Mouse (Mus musculus) forebrain, embryonic 13.5 days (tissue): Measurements from ENCODE around the gene Arhgef12. TPM values are rescaled to one million over a fixed set of nuclear protein-coding genes. Genes with fewer than 3 reads are reported as not detected.
A peak's percentile ranks its signal among the peaks of the same experiment; 100 is the strongest.

ENCODE experiments used
- ATAC-seq: fragments of 200-750 bp; cut with Nextera tagmentation; 2 replicates; pipeline ENCODE4 v1.8.0; 2017
- H3K27ac ChIP-seq: fragments of 300-500 bp; sonication (generic); 2 replicates; pipeline ENCODE4 v1.5.1; 2015; ENCODE audit warnings: inconsistent platforms, mild to moderate bottlenecking, moderate library complexity
- H3K27me3 ChIP-seq: fragments of 300-500 bp; sonication (generic); 2 replicates; pipeline ENCODE4 v1.6.1; 2015; ENCODE audit warnings: mild to moderate bottlenecking, inconsistent platforms
- H3K36me3 ChIP-seq: fragments of 300-500 bp; sonication (generic); 2 replicates; pipeline ENCODE4 v1.6.1; 2015; ENCODE audit warnings: mild to moderate bottlenecking, inconsistent platforms; ENCODE audit not compliant: poor library complexity, severe bottlenecking
- H3K4me1 ChIP-seq: fragments of 300-500 bp; sonication (generic); 2 replicates; pipeline ENCODE4 v1.6.1; 2015; ENCODE audit warnings: inconsistent platforms
- H3K4me2 ChIP-seq: fragments of 300-500 bp; sonication (generic); 2 replicates; pipeline ENCODE4 v1.6.1; 2015; ENCODE audit warnings: inconsistent platforms, mild to moderate bottlenecking, moderate library complexity
- H3K4me3 ChIP-seq: fragments of 300-500 bp; sonication (generic); 2 replicates; pipeline ENCODE4 v1.5.1; 2015; ENCODE audit warnings: mild to moderate bottlenecking, inconsistent platforms
- H3K9ac ChIP-seq: fragments of 300-500 bp; sonication (generic); 2 replicates; pipeline ENCODE4 v1.6.1; 2015; ENCODE audit warnings: mild to moderate bottlenecking, inconsistent platforms
- H3K9me3 ChIP-seq: fragments of 300-500 bp; sonication (generic); replicated peaks from 2 replicates; pipeline ENCODE4 v1.6.1; 2016; ENCODE audit warnings: inconsistent platforms
- WGBS: fragments of 180-500 bp; shearing (Covaris S2); methylation state at CpG from one replicate; pipeline ENCODE4 v1.1.7; 2015; 5-methylcytosine and 5-hydroxymethylcytosine counted together
- polyA plus RNA-seq: library from polyadenylated mRNA; unstranded; fragments of >200 nt; fragmentation: Nextera tagmentation; extraction: Ambion mirVana; gene quantifications from 2 replicates; pipeline ENCODE4 v1.2.1, GENCODE M21; 2015

The Arhgef12 gene
- 14.9 and 15.8 TPM in 2 replicates for polyA plus RNA-seq

GRCm38 (mm10) chr9:43107187-43107517 is at the start of gene Arhgef12:
TSS of gene Arhgef12 (minus strand) at chr9:43107239.
- no peaks in the 10 kb centered on the region for H3K27me3 ChIP-seq
- H3K4me2 ChIP-seq, result peak within 1 kb of the TSS; percentile 87
- 35% methylated on average over 10 of the region's 10 CpGs for WGBS
- peak within 1 kb of the TSS; percentile 81 for H3K4me3 ChIP-seq
- H3K4me1 ChIP-seq, result peaks cover 39% of the 10 kb centered on the region
- peaks cover 15% of the 10 kb centered on the region for H3K36me3 ChIP-seq
- H3K27ac ChIP-seq, result peak within 1 kb of the TSS; percentile 90
- ATAC-seq, result no peak
- H3K9me3 ChIP-seq, result no peaks in the 10 kb centered on the region
- peak within 1 kb of the TSS; percentile 88 for H3K9ac ChIP-seq

- ATAC-seq, result no peak
- Histone ChIP-seq H3K27ac (no peak overlapping the region), H3K4me1 (no peaks in the 10 kb centered on the region), H3K27me3 (no peaks in the 10 kb centered on the region), H3K9me3 (no peaks in the 10 kb centered on the region), H3K4me2 (no peak overlapping the region), H3K4me3 (no peak overlapping the region), H3K9ac (no peak overlapping the region), H3K36me3 (no peaks in the 10 kb centered on the region)
- WGBS, result 86% methylated on average over 6 of the region's 6 CpGs
These were observed 48.9 kb upstream of the Arhgef12 start for GRCm38 (mm10) chr9:43155960-43156359.

GRCm38 (mm10) chr9:43151779-43152178 is 44.7 kb upstream of the Arhgef12 start:
- 78% methylated on average over 6 of the region's 6 CpGs for WGBS
- Histone ChIP-seq H3K36me3 (no peaks in the 10 kb centered on the region), H3K27ac (no peak overlapping the region)

GRCm38 (mm10) chr9:43150957-43151356 is 43.9 kb upstream of the Arhgef12 start:
- H3K9ac ChIP-seq, result no peak overlapping the region
- H3K36me3 ChIP-seq, result no peaks in the 10 kb centered on the region
- no peak overlapping the region for H3K4me3 ChIP-seq
- no peak for ATAC-seq
- H3K4me1 ChIP-seq, result peaks cover 6% of the 10 kb centered on the region; the same call in 1 of the 2 replicates
- no peak overlapping the region for H3K27ac ChIP-seq
- no peaks in the 10 kb centered on the region for H3K27me3 ChIP-seq
- H3K9me3 ChIP-seq, result no peaks in the 10 kb centered on the region
- 85% methylated on average over 9 of the region's 9 CpGs for WGBS
- no peak overlapping the region for H3K4me2 ChIP-seq

More at GRCm38 (mm10) chr9:43151779-43152178, 44.7 kb upstream of the Arhgef12 start:
- Histone ChIP-seq H3K9ac (no peak overlapping the region), H3K9me3 (no peaks in the 10 kb centered on the region), H3K27me3 (no peaks in the 10 kb centered on the region), H3K4me3 (no peak overlapping the region), H3K4me1 (peaks cover 6% of the 10 kb centered on the region; the same call in 1 of the 2 replicates), H3K4me2 (no peak overlapping the region)
- no peak for ATAC-seq

- H3K4me3 ChIP-seq, result no peak overlapping the region
- 63% methylated on average over 10 of the region's 10 CpGs for WGBS
- H3K9ac ChIP-seq, result no peak overlapping the region
- H3K9me3 ChIP-seq, result no peaks in the 10 kb centered on the region
- no peaks in the 10 kb centered on the region for H3K27me3 ChIP-seq
- no peak overlapping the region for H3K27ac ChIP-seq
- peaks cover 6% of the 10 kb centered on the region; the same call in 1 of the 2 replicates for H3K4me1 ChIP-seq
- H3K36me3 ChIP-seq, result no peaks in the 10 kb centered on the region
- ATAC-seq, result no peak
- H3K4me2 ChIP-seq, result no peak overlapping the region
These were observed 43.0 kb upstream of the Arhgef12 start for GRCm38 (mm10) chr9:43150075-43150474.

GRCm38 (mm10) chr9:43149498-43149897 is 42.5 kb upstream of the Arhgef12 start:
- Histone ChIP-seq H3K9me3 (no peaks in the 10 kb centered on the region), H3K4me2 (no peak overlapping the region), H3K36me3 (no peaks in the 10 kb centered on the region), H3K4me1 (peaks cover 6% of the 10 kb centered on the region; the same call in 1 of the 2 replicates), H3K9ac (no peak overlapping the region), H3K4me3 (no peak overlapping the region), H3K27me3 (no peaks in the 10 kb centered on the region), H3K27ac (no peak overlapping the region)
- ATAC-seq, result no peak
- WGBS, result 88% methylated on average over 3 of the region's 3 CpGs

- Histone ChIP-seq H3K4me2 (no peak overlapping the region), H3K9me3 (no peaks in the 10 kb centered on the region), H3K4me3 (no peak overlapping the region), H3K36me3 (no peaks in the 10 kb centered on the region), H3K9ac (no peak overlapping the region), H3K4me1 (peaks cover 3% of the 10 kb centered on the region; the same call in 1 of the 2 replicates), H3K27me3 (no peaks in the 10 kb centered on the region), H3K27ac (no peak overlapping the region)
- 86% methylated on average over 4 of the region's 4 CpGs for WGBS
- no peak for ATAC-seq
These were observed 38.2 kb upstream of the Arhgef12 start for GRCm38 (mm10) chr9:43145196-43145595.

GRCm38 (mm10) chr9:43144206-43144810 is 37.3 kb upstream of the Arhgef12 start:
- Histone ChIP-seq H3K27me3 (no peaks in the 10 kb centered on the region), H3K27ac (no peak overlapping the region), H3K4me3 (no peak overlapping the region), H3K4me1 (no peaks in the 10 kb centered on the region), H3K4me2 (no peak overlapping the region), H3K9me3 (no peaks in the 10 kb centered on the region), H3K36me3 (no peaks in the 10 kb centered on the region), H3K9ac (no peak overlapping the region)
- WGBS, result 72% methylated on average over 12 of the region's 12 CpGs
- no peak for ATAC-seq

- no peak overlapping the region for H3K9ac ChIP-seq
- 7% methylated on average over 4 of the region's 4 CpGs for WGBS
- no peaks in the 10 kb centered on the region for H3K4me1 ChIP-seq
- no peak overlapping the region for H3K4me3 ChIP-seq
- H3K36me3 ChIP-seq, result no peaks in the 10 kb centered on the region
- ATAC-seq, result no peak
- H3K27me3 ChIP-seq, result no peaks in the 10 kb centered on the region
- H3K9me3 ChIP-seq, result no peaks in the 10 kb centered on the region
- no peak overlapping the region for H3K4me2 ChIP-seq
- no peak overlapping the region for H3K27ac ChIP-seq
These were observed 34.8 kb upstream of the Arhgef12 start for GRCm38 (mm10) chr9:43141839-43142238.

- Histone ChIP-seq H3K9me3 (no peaks in the 10 kb centered on the region), H3K27ac (no peak overlapping the region), H3K4me2 (no peak overlapping the region), H3K4me3 (no peak overlapping the region), H3K9ac (no peak overlapping the region), H3K4me1 (no peaks in the 10 kb centered on the region), H3K27me3 (no peaks in the 10 kb centered on the region), H3K36me3 (no peaks in the 10 kb centered on the region)
- 89% methylated on average over 3 of the region's 3 CpGs for WGBS
- no peak for ATAC-seq
These were observed 26.5 kb upstream of the Arhgef12 start for GRCm38 (mm10) chr9:43133525-43133924.

- 27% methylated on average over 4 of the region's 4 CpGs for WGBS
- Histone ChIP-seq H3K27ac (no peak overlapping the region), H3K36me3 (no peaks in the 10 kb centered on the region), H3K9ac (no peak overlapping the region), H3K9me3 (no peaks in the 10 kb centered on the region), H3K27me3 (no peaks in the 10 kb centered on the region), H3K4me3 (no peak overlapping the region), H3K4me2 (no peak overlapping the region), H3K4me1 (no peaks in the 10 kb centered on the region)
- ATAC-seq, result no peak
These were observed 25.3 kb upstream of the Arhgef12 start for GRCm38 (mm10) chr9:43132380-43132779.

GRCm38 (mm10) chr9:43131940-43132339 is 24.9 kb upstream of the Arhgef12 start:
- ATAC-seq, result no peak
- Histone ChIP-seq H3K9me3 (no peaks in the 10 kb centered on the region), H3K4me3 (no peak overlapping the region), H3K4me2 (no peak overlapping the region), H3K27ac (no peak overlapping the region), H3K27me3 (no peaks in the 10 kb centered on the region), H3K36me3 (no peaks in the 10 kb centered on the region), H3K9ac (no peak overlapping the region), H3K4me1 (no peaks in the 10 kb centered on the region)
- 77% methylated on average over 5 of the region's 5 CpGs for WGBS

- Histone ChIP-seq H3K4me1 (no peaks in the 10 kb centered on the region), H3K27me3 (no peaks in the 10 kb centered on the region), H3K9ac (no peak overlapping the region), H3K4me3 (no peak overlapping the region), H3K9me3 (no peaks in the 10 kb centered on the region), H3K27ac (no peak overlapping the region), H3K4me2 (no peak overlapping the region), H3K36me3 (no peaks in the 10 kb centered on the region)
- no peak for ATAC-seq
- WGBS, result 90% methylated on average over 2 of the region's 2 CpGs
These were observed 23.6 kb upstream of the Arhgef12 start for GRCm38 (mm10) chr9:43130684-43131083.
